Mouse (Mus musculus) kidney, embryonic 16.5 days (tissue): ENCODE measurements at regions not wholly inside any gene's neighbourhood (a gene's known extent, or its start where the extent isn't known, plus 50 kb on each side); places are given as distances from the start of the nearest gene placed in this dataset.

Source experiments
- ATAC-seq: fragments of 200-750 bp; cut with Nextera tagmentation; 2 replicates; pipeline ENCODE4 v1.8.0; 2017; ENCODE audit warnings: moderate TSS enrichment; ENCODE audit not compliant: low FRiP score, low TSS enrichment
- H3K27ac ChIP-seq: fragments of 300-500 bp; sonication (generic); 2 replicates; pipeline ENCODE4 v1.5.1; 2014; ENCODE audit warnings: low read length
- H3K27me3 ChIP-seq: fragments of 300-500 bp; sonication (generic); 2 replicates; pipeline ENCODE4 v1.6.1; 2014; ENCODE audit warnings: low read length, control low read depth, mixed read lengths; ENCODE audit not compliant: insufficient read depth
- H3K36me3 ChIP-seq: fragments of 300-500 bp; sonication (generic); 2 replicates; pipeline ENCODE4 v1.6.1; 2014; ENCODE audit warnings: low read length, control low read depth, mixed read lengths; ENCODE audit not compliant: insufficient read depth
- H3K4me1 ChIP-seq: fragments of 300-500 bp; sonication (generic); 2 replicates; pipeline ENCODE4 v1.6.1; 2014; ENCODE audit warnings: low read length, control low read depth, mixed read lengths; ENCODE audit not compliant: insufficient read depth
- H3K4me2 ChIP-seq: fragments of 300-500 bp; sonication (generic); replicated peaks from 2 replicates; pipeline ENCODE4 v1.6.1; 2014; ENCODE audit warnings: low read depth, low read length
- H3K4me3 ChIP-seq: fragments of 300-500 bp; sonication (generic); 2 replicates; pipeline ENCODE4 v1.5.1; 2014; ENCODE audit warnings: mild to moderate bottlenecking, low read length
- H3K9ac ChIP-seq: fragments of 300-500 bp; sonication (generic); replicated peaks from 2 replicates; pipeline ENCODE4 v1.6.1; 2014; ENCODE audit warnings: low read length
- H3K9me3 ChIP-seq: fragments of 300-500 bp; sonication (generic); 2 replicates; pipeline ENCODE4 v1.6.1; 2016; ENCODE audit warnings: low read length, control low read depth
- WGBS: fragments of 180-500 bp; shearing (Covaris S2); extraction: QIAGEN DNeasy Blood & Tissue Kit; methylation state at CpG from one replicate; pipeline ENCODE4 v1.1.7; 2014; 5-methylcytosine and 5-hydroxymethylcytosine counted together

- Histone ChIP-seq H3K27me3 (no peaks in the 10 kb centered on the region), H3K27ac (no peak overlapping the region), H3K4me1 (no peaks in the 10 kb centered on the region; the same call in 1 of the 2 replicates), H3K9me3 (peaks cover 5% of the 10 kb centered on the region; the same call in 1 of the 2 replicates), H3K4me2 (no peak overlapping the region), H3K4me3 (no peak overlapping the region), H3K36me3 (no peaks in the 10 kb centered on the region), H3K9ac (no peak overlapping the region)
- WGBS, result 88% methylated on average over 4 of the region's 4 CpGs
- no peak for ATAC-seq
Observed at GRCm38 (mm10) chr10:117549506-117549830, 79.8 kb upstream of the Cpm start.

- Histone ChIP-seq H3K27me3 (no peaks in the 10 kb centered on the region), H3K4me1 (no peaks in the 10 kb centered on the region; the same call in 1 of the 2 replicates), H3K9ac (no peak overlapping the region), H3K9me3 (peaks cover 5% of the 10 kb centered on the region; the same call in 1 of the 2 replicates), H3K4me2 (no peak overlapping the region), H3K4me3 (no peak overlapping the region), H3K36me3 (no peaks in the 10 kb centered on the region), H3K27ac (no peak overlapping the region)
- ATAC-seq, result no peak
- WGBS, result 83% methylated on average over 23 of the region's 23 CpGs
Observed at GRCm38 (mm10) chr10:117548775-117549505, 80.4 kb upstream of the Cpm start.

- H3K4me1 ChIP-seq, result no peaks in the 10 kb centered on the region; the same call in 1 of the 2 replicates
- H3K9me3 ChIP-seq, result peaks cover 5% of the 10 kb centered on the region; the same call in 1 of the 2 replicates
- no peak overlapping the region for H3K4me2 ChIP-seq
- ATAC-seq, result no peak
- H3K36me3 ChIP-seq, result no peaks in the 10 kb centered on the region
- H3K4me3 ChIP-seq, result no peak overlapping the region
- 94% methylated on average over 4 of the region's 4 CpGs for WGBS
- H3K27ac ChIP-seq, result no peak overlapping the region
- no peak overlapping the region for H3K9ac ChIP-seq
- H3K27me3 ChIP-seq, result no peaks in the 10 kb centered on the region
Observed at GRCm38 (mm10) chr10:117548262-117548661, 81.0 kb upstream of the Cpm start.

DNA sequence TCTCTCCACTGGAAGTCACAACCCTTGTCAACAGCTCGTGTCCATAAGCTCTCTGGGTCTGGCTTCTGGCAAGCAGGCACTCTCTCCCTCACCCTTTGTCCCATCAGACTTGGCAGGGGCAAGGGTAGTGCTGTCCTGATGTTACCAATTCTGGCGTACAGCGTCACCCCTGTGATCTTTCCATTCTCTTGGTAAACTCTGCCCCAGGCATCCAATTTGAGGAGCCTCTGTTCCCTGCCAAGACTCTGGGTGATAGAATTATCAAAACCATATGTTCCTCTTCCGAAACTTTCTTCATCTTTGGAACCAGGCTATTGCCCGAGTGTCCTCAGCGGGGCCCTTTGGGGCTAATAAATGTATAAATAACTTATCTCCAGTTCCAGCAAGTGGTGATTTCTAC lies 82.0 kb upstream of the Cpm start:
- Histone ChIP-seq H3K4me3 (no peak overlapping the region), H3K9me3 (peaks cover 5% of the 10 kb centered on the region; the same call in 1 of the 2 replicates), H3K4me1 (no peaks in the 10 kb centered on the region; the same call in 1 of the 2 replicates), H3K36me3 (no peaks in the 10 kb centered on the region), H3K27ac (no peak overlapping the region), H3K27me3 (no peaks in the 10 kb centered on the region), H3K4me2 (no peak overlapping the region), H3K9ac (no peak overlapping the region)
- ATAC-seq, result no peak
- 74% methylated on average over 6 of the region's 6 CpGs for WGBS

DNA sequence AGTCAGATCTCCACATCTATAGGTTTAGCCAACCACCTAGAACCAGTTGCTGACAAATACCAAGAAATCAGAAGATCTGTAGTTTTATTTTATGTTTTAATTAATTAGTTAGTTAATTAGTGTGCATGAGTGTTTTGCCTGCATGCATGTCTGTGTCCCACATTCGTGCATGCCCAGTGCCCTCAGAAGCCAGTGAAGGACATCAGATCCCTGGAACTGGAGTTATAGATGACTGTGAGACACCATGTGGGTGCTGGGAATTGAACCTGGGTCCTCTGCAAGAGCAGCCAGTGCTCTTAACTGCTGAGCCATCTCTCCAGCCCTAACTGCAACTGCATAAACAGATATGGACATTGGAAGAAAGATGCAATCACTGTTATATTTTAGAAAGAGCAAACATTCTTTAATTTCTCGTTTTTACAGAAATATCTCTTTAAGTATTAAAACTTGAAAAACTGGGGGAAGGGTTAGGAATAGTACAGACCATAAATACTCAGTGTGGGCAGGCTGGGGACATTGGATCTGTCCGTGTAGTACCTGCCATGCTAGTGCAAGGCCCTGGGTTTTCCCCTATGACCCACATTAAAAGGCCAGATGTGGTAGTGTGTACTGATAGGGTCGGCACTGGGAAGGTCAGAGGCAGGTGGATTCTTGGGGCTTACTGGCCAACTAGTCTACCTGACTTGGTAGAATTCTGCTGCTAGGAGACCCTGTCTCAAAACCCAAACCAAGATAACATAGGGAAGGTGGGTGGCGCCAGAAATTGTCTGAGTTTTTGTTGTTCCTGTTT lies 83.3 kb upstream of the Cpm start:
- no peaks in the 10 kb centered on the region for H3K27me3 ChIP-seq
- no peaks in the 10 kb centered on the region for H3K36me3 ChIP-seq
- no peak overlapping the region for H3K9ac ChIP-seq
- no peak overlapping the region for H3K27ac ChIP-seq
- no peak overlapping the region for H3K4me3 ChIP-seq
- ATAC-seq, result no peak
- H3K9me3 ChIP-seq, result no peaks in the 10 kb centered on the region
- H3K4me1 ChIP-seq, result no peaks in the 10 kb centered on the region; the same call in 1 of the 2 replicates
- WGBS, result 89% methylated on average over 5 of the region's 5 CpGs
- no peak overlapping the region for H3K4me2 ChIP-seq

GRCm38 (mm10) chr10:117544680-117545546 lies 84.4 kb upstream of the Cpm start:
- 45% methylated on average over 15 of the region's 15 CpGs for WGBS
- H3K4me1 ChIP-seq, result no peaks in the 10 kb centered on the region; the same call in 1 of the 2 replicates

GRCm38 (mm10) chr10:117543995-117544679 lies 85.2 kb upstream of the Cpm start:
- H3K4me2 ChIP-seq, result peak overlapping the region; percentile 27; the same call in 1 of the 2 replicates
- no peaks in the 10 kb centered on the region for H3K27me3 ChIP-seq
- 80% methylated on average over 13 of the region's 13 CpGs for WGBS
- H3K36me3 ChIP-seq, result no peaks in the 10 kb centered on the region
- no peak for ATAC-seq
- H3K9ac ChIP-seq, result no peak overlapping the region
- H3K4me3 ChIP-seq, result no peak overlapping the region
- no peak overlapping the region for H3K27ac ChIP-seq
- H3K9me3 ChIP-seq, result no peaks in the 10 kb centered on the region
- H3K4me1 ChIP-seq, result no peaks in the 10 kb centered on the region; the same call in 1 of the 2 replicates

More at GRCm38 (mm10) chr10:117544680-117545546, 84.4 kb upstream of the Cpm start:
- no peaks in the 10 kb centered on the region for H3K36me3 ChIP-seq
- peak overlapping the region; percentile 27; the same call in 1 of the 2 replicates for H3K4me2 ChIP-seq
- ATAC-seq, result no peak
- H3K27ac ChIP-seq, result no peak overlapping the region
- H3K9ac ChIP-seq, result no peak overlapping the region
- H3K9me3 ChIP-seq, result no peaks in the 10 kb centered on the region
- no peaks in the 10 kb centered on the region for H3K27me3 ChIP-seq
- no peak overlapping the region for H3K4me3 ChIP-seq

GRCm38 (mm10) chr10:117543696-117543950 lies 85.7 kb upstream of the Cpm start:
- Histone ChIP-seq H3K27me3 (no peaks in the 10 kb centered on the region), H3K9ac (no peak overlapping the region), H3K27ac (no peak overlapping the region), H3K9me3 (no peaks in the 10 kb centered on the region), H3K4me1 (no peaks in the 10 kb centered on the region; the same call in 1 of the 2 replicates), H3K4me2 (no peak overlapping the region), H3K4me3 (no peak overlapping the region), H3K36me3 (no peaks in the 10 kb centered on the region)
- no peak for ATAC-seq
- 92% methylated on average over 6 of the region's 6 CpGs for WGBS
